Mouse (Mus musculus): Measurements from ENCODE around the gene Tbx3. TPM values are rescaled to one million over a fixed set of nuclear protein-coding genes. Genes with fewer than 3 reads are reported as not detected.

The Tbx3 gene
- total and polyA plus RNA-seq, 2 experiments from 2014 or later = 3.2 to 5.4 TPM

DNA sequence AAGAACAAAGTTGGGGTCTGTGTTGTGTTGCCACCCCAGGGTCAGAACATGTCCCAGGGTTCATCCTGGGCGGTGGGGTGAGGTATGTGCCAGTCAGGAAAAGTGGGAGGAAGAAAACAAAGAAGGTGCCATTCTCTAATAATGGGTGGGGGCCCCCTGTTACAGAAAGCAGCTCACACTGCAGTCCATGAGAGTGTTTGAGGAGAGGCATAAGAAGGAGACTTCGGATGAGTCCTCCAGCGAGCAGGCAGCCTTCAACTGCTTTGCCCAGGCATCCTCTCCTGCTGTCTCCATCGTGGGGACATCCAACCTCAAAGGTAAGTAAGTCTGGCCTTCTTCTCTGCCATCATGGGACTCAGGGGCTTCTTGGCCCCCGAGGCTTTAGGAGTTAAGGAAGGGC lies 8.0 kb downstream of the Tbx3 start:
- Histone ChIP-seq H3K9ac (replicated peaks; ENCODE audit: low read depth, low read length) (no peak overlapping the region), H3K4me3 (ENCODE audit: low read depth, low read length) (no peak overlapping the region), H3K27ac (ENCODE audit: low read depth) (no peak overlapping the region), H3K27me3 (ENCODE audit: control insufficient read depth, insufficient read depth, low read length) (peaks cover 93% of the 10 kb centered on the region), H3K4me1 (ENCODE audit: control insufficient read depth, insufficient read depth) (no peaks in the 10 kb centered on the region), H3K36me3 (replicated peaks; ENCODE audit: control insufficient read depth, insufficient read depth, low read length) (peaks cover 9% of the 10 kb centered on the region), H3K4me2 (ENCODE audit: low read depth, low read length) (no peak overlapping the region), H3K9me3 (replicated peaks; ENCODE audit: control insufficient read depth, low read length) (no peaks in the 10 kb centered on the region)
- no peak for DNase-seq (ENCODE audit: low spot score)
- TF ChIP-seq CTCF (IDR thresholded peaks at IDR 0.05; ENCODE audit: low read depth) (no peak), EP300 (IDR thresholded peaks at IDR 0.05; ENCODE audit: low read depth) (no peak)
- ATAC-seq (ENCODE audit: insufficient read depth, low read depth) = no peak
- whole genome bisulfite sequencing = 77% methylated on average over 5 of the region's 5 CpGs

DNA sequence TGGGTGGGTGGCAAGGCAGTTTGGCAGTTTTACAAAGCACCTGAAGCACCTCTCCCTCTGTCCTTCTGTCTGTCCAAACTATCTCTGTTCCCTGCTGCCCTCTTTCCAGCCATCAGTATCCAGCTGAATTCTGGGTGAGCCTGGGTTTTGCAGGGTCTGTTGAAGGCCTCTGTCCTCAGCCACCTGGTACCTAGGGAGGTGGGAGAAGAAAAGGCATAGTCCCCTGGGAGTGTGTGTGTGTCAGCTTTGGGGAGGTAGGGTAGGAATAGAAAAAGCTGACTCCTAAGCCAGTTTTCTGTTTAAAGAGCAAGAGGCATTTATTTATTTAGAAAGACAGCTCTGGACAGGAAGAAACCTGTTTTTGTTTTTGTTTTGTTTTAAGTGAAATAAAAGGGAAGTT lies 8.6 kb downstream of the Tbx3 start:
- no peak for DNase-seq (ENCODE audit: low spot score)
- Histone ChIP-seq H3K4me2 (ENCODE audit: low read depth, low read length) (no peak overlapping the region), H3K4me1 (ENCODE audit: control insufficient read depth, insufficient read depth) (no peaks in the 10 kb centered on the region), H3K36me3 (replicated peaks; ENCODE audit: control insufficient read depth, insufficient read depth, low read length) (peaks cover 9% of the 10 kb centered on the region), H3K27ac (ENCODE audit: low read depth) (no peak overlapping the region), H3K4me3 (ENCODE audit: low read depth, low read length) (no peak overlapping the region), H3K9ac (replicated peaks; ENCODE audit: low read depth, low read length) (no peak overlapping the region), H3K9me3 (replicated peaks; ENCODE audit: control insufficient read depth, low read length) (no peaks in the 10 kb centered on the region), H3K27me3 (ENCODE audit: control insufficient read depth, insufficient read depth, low read length) (peaks cover 93% of the 10 kb centered on the region)
- TF ChIP-seq EP300 (IDR thresholded peaks at IDR 0.05; ENCODE audit: low read depth) (no peak), CTCF (IDR thresholded peaks at IDR 0.05; ENCODE audit: low read depth) (no peak)
- ATAC-seq (ENCODE audit: insufficient read depth, low read depth) = no peak

DNA sequence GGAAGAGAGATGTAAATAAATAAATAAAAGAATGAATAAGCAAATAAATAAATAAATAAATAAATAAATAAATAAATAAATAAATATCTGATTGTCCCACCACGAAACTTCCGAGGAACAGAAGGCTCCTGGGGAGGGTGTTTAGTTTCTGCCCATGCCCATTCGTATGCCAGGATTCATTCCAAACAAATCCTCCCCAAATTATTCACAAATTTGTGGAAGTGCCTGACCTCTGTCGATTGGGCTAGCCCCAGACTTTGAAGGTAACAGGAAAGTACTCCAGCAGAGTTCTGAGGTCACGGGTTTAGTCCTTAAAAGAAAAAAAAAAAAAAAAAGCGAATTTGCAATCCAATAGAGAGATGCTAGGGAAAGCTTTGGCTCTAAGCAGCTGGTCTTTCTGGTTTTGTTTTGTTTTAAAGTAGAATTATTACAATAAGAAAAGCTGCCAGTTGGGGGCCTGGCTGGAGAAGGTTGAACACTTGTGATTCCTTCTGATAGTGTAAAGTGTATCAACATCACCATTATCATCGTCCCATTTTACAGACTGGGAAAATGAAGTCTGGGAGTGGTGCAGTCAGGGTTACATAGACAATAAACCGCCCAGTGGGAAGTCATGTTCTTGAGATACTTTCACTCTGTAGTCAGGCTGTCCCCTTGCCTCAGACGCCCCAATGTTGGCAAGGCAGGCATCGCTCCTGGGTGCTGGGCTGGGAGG lies 9.3 kb downstream of the Tbx3 start:
- H3K4me3 ChIP-seq (ENCODE audit: low read depth, low read length) = peak overlapping the region; percentile 21; the same call in 1 of the 2 replicates
- peaks cover 92% of the 10 kb centered on the region for H3K27me3 ChIP-seq (ENCODE audit: control insufficient read depth, insufficient read depth, low read length)
- no peaks in the 10 kb centered on the region for H3K4me1 ChIP-seq (ENCODE audit: control insufficient read depth, insufficient read depth)
- 62% methylated on average over 10 of the region's 10 CpGs for WGBS
- peak overlapping the region; percentile 9; the same call in 1 of the 2 replicates for H3K4me2 ChIP-seq (ENCODE audit: low read depth, low read length)
- no peak for TF ChIP-seq CTCF (IDR thresholded peaks at IDR 0.05; ENCODE audit: low read depth)
- no peak for TF ChIP-seq EP300 (IDR thresholded peaks at IDR 0.05; ENCODE audit: low read depth)
- H3K9me3 ChIP-seq (replicated peaks; ENCODE audit: control insufficient read depth, low read length) = no peaks in the 10 kb centered on the region
- no peak for DNase-seq (ENCODE audit: low spot score)
- peaks cover 9% of the 10 kb centered on the region for H3K36me3 ChIP-seq (replicated peaks; ENCODE audit: control insufficient read depth, insufficient read depth, low read length)
- H3K27ac ChIP-seq (ENCODE audit: low read depth) = no peak overlapping the region
- no peak for ATAC-seq (ENCODE audit: insufficient read depth, low read depth)
- no peak overlapping the region for H3K9ac ChIP-seq (replicated peaks; ENCODE audit: low read depth, low read length)

DNA sequence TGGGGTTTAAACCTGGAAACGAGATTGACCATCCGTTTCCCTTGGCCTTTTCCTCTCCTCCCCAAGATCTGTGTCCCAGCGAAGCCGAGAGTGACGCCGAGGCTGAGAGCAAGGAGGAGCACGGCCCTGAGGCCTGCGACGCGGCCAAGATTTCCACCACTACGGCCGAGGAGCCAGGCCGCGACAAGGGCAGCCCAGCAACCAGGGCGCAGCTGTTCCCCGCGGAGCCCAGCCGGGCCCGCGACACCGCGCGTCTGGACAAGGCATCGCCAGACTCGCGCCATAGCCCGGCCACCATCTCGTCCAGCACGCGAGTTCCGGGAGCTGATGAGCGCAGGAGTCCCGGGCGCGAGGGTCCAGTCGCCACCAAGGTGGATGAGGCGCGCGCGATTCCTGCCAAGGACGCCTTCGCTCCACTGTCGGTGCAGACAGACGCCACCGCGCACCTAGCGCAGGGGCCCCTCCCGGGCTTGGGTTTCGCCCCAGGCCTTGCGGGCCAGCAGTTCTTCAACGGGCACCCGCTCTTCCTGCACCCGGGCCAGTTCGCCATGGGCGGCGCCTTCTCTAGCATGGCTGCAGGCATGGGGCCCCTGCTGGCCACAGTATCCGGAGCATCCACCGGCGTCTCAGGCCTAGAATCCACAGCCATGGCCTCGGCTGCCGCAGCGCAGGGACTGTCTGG lies 10.0 kb downstream of the Tbx3 start:
- ATAC-seq (ENCODE audit: insufficient read depth, low read depth) (no peak; the same call in 1 of the 2 replicates), DNase-seq (ENCODE audit: low spot score) (no peak)
- Histone ChIP-seq H3K4me3 (ENCODE audit: low read depth, low read length) (peak overlapping the region; percentile 21), H3K4me2 (ENCODE audit: low read depth, low read length) (peak overlapping the region; percentile 9; the same call in 1 of the 2 replicates), H3K9ac (replicated peaks; ENCODE audit: low read depth, low read length) (no peak overlapping the region), H3K36me3 (replicated peaks; ENCODE audit: control insufficient read depth, insufficient read depth, low read length) (peaks cover 9% of the 10 kb centered on the region), H3K4me1 (ENCODE audit: control insufficient read depth, insufficient read depth) (no peaks in the 10 kb centered on the region), H3K27me3 (ENCODE audit: control insufficient read depth, insufficient read depth, low read length) (peaks cover 92% of the 10 kb centered on the region), H3K9me3 (replicated peaks; ENCODE audit: control insufficient read depth, low read length) (no peaks in the 10 kb centered on the region), H3K27ac (ENCODE audit: low read depth) (no peak overlapping the region)
- 34% methylated on average over 62 of the region's 62 CpGs for WGBS
- no peak for TF ChIP-seq CTCF (IDR thresholded peaks at IDR 0.05; ENCODE audit: low read depth)
- no peak for TF ChIP-seq EP300 (IDR thresholded peaks at IDR 0.05; ENCODE audit: low read depth)

DNA sequence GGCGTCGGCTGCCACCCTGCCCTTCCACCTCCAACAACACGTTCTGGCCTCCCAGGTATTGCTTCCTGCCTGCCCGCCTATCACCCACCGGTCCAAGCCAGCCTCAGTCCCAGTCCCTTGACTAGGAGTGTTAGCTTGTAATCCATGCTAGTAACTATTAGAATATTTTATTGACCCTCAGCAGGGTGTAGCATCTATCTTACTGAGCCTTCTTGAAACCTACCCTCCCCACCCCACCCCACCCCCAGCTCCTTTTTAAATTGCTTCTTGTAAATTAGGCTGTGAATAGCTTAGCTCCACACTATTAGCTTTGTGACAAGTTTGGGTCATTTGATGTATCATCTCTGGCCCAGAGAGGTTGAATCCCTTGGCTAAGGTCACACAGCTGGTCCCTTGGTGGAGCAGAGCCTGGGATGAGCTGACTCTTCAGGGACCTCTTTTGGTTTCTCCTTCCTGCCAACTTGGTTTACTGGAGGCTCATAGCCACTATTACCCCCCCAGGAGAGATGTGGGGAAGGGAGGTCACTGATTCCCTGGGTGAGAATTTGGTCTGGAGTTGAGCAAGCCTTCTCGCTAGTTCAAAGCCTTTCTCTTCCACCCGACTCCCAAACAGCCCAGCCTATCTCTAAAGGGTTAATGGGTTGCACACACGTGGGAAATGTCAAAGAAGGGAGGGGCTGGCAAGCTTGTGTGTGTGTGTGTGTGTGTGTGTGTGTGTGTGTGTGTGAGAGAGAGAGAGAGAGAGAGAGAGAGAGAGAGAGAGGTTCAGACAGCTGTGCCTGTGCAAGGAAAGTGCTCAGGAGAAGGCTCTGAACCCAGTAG lies 10.8 kb downstream of the Tbx3 start:
- Histone ChIP-seq H3K27me3 (ENCODE audit: control insufficient read depth, insufficient read depth, low read length) (peaks cover 93% of the 10 kb centered on the region), H3K4me1 (ENCODE audit: control insufficient read depth, insufficient read depth) (no peaks in the 10 kb centered on the region), H3K9ac (replicated peaks; ENCODE audit: low read depth, low read length) (no peak overlapping the region), H3K27ac (ENCODE audit: low read depth) (no peak overlapping the region), H3K9me3 (replicated peaks; ENCODE audit: control insufficient read depth, low read length) (no peaks in the 10 kb centered on the region), H3K4me3 (ENCODE audit: low read depth, low read length) (peak overlapping the region; percentile 21; the same call in 1 of the 2 replicates), H3K36me3 (replicated peaks; ENCODE audit: control insufficient read depth, insufficient read depth, low read length) (peaks cover 9% of the 10 kb centered on the region), H3K4me2 (ENCODE audit: low read depth, low read length) (no peak overlapping the region)
- no peak for DNase-seq (ENCODE audit: low spot score)
- no peak for ATAC-seq (ENCODE audit: insufficient read depth, low read depth)
- no peak for TF ChIP-seq EP300 (IDR thresholded peaks at IDR 0.05; ENCODE audit: low read depth)
- no peak for TF ChIP-seq CTCF (IDR thresholded peaks at IDR 0.05; ENCODE audit: low read depth)
- 48% methylated on average over 8 of the region's 8 CpGs for WGBS

All from heart, postnatal 0 days (tissue).